Mouse (Mus musculus): Measurements from ENCODE around the gene Ngrn.

Ngrn gene

GRCm38 (mm10) chr7:80307766-80308165, 46.8 kb downstream of the Ngrn start:
- no peak for DNase-seq (ENCODE audit: low read depth)

- DNase-seq (ENCODE audit: low read depth), result no peak
Observed at GRCm38 (mm10) chr7:80310771-80311170, 49.8 kb downstream of the Ngrn start.
